In the genomic region with DNA sequence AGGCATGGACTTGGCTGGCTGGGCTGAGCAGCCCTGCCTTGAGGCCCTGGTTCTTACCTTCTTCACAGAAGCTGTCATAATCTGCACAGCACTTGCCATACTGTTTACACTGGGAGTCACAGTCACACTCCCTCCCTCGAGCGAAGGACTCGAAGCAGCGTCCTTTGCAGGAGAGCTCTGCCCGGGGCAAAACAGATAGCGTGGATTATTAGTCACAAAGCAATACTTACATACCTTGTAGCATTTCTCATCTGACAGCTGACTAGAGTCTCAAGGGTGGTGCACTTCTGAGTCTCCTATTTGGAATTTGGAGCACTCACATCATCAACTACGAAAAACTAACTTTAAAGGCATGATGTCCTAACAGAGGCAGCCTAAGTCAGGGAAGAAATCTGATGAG, we compare ENCODE assay signal across 21 mouse cellular contexts. TPM values are rescaled to one million over a fixed set of nuclear protein-coding genes. Genes with fewer than 3 reads are reported as not detected.
DNase-seq lines count a peak whose midpoint lies in the region; ATAC-seq and TF ChIP-seq lines count a peak whose summit lies in the region.
"Had no signal": no experiment of that assay in that cellular context is flagged by ENCODE, and none has a peak within 500 bp of the region (broad histone marks: within the 10 kb centered on the region; RNA-seq: fewer than 3 reads in every experiment).

No protein-coding gene starts in this region.

- no peaks in the 10 kb centered on the region for H3K9me3 ChIP-seq in lung, postnatal 0 days (ENCODE audit: low read length)
- no peaks in the 10 kb centered on the region for H3K9me3 ChIP-seq in hindbrain, embryonic 12.5 days (replicated peaks)
- H3K9me3 ChIP-seq: embryonic facial prominence, embryonic 10.5 days; forebrain, embryonic 13.5 days; heart, embryonic 15.5 days had no signal

- H3K36me3 ChIP-seq in lung, postnatal 0 days (ENCODE audit: insufficient read depth, low read length) = no peaks in the 10 kb centered on the region
- H3K36me3 ChIP-seq in myocyte (ENCODE audit: control insufficient read depth, insufficient read depth) = no peaks in the 10 kb centered on the region
- no peaks in the 10 kb centered on the region for H3K36me3 ChIP-seq in hindbrain, embryonic 12.5 days
- H3K36me3 ChIP-seq: embryonic facial prominence, embryonic 10.5 days; heart, embryonic 15.5 days had no signal

- WGBS in lung, postnatal 0 days = 29% methylated on average over 7 of the region's 7 CpGs
- 82% methylated on average over 7 of the region's 7 CpGs for WGBS in hindbrain, embryonic 12.5 days

- TF ChIP-seq POLR2A in myocyte (IDR thresholded peaks at IDR 0.05; ENCODE audit: insufficient read length, low read depth) = no peak

- TF ChIP-seq CTCF in gastrocnemius, adult 2 months (IDR thresholded peaks at IDR 0.05) = no peak
- no peak for TF ChIP-seq CTCF in lung, postnatal 0 days (IDR thresholded peaks at IDR 0.05)

- intact Hi-C loops in gastrocnemius, adult 2 months (cut with DNase I) = no loop called here

- H3K79me2 ChIP-seq in myocyte (ENCODE audit: control insufficient read depth, insufficient read depth) = no peaks in the 10 kb centered on the region

- peak overlapping the region; percentile 71 for H3K27ac ChIP-seq in gastrocnemius, adult 2 months
- no peak overlapping the region for H3K27ac ChIP-seq in lung, postnatal 0 days (ENCODE audit: low read length)
- H3K27ac ChIP-seq in hindbrain, embryonic 12.5 days = no peak overlapping the region
- H3K27ac ChIP-seq: embryonic facial prominence, embryonic 10.5 days; forebrain, embryonic 13.5 days; heart, embryonic 15.5 days; hindbrain, embryonic 14.5 days had no signal

- H3K27me3 ChIP-seq in lung, postnatal 0 days (replicated peaks; ENCODE audit: insufficient read depth, low read length) = no peaks in the 10 kb centered on the region
- no peaks in the 10 kb centered on the region for H3K27me3 ChIP-seq in myocyte (ENCODE audit: control insufficient read depth, insufficient read depth, insufficient read length)
- H3K27me3 ChIP-seq in hindbrain, embryonic 12.5 days = no peaks in the 10 kb centered on the region
- H3K27me3 ChIP-seq: forebrain, embryonic 13.5 days; heart, embryonic 15.5 days had no signal

- no peak overlapping the region for H3K9ac ChIP-seq in lung, postnatal 0 days (replicated peaks; ENCODE audit: low read depth)
- H3K9ac ChIP-seq in hindbrain, embryonic 12.5 days = no peak overlapping the region
- H3K9ac ChIP-seq: forebrain, embryonic 13.5 days; forebrain, postnatal 0 days; heart, embryonic 15.5 days; hindbrain, embryonic 14.5 days had no signal

- peak; percentile 68 for ATAC-seq in lung, postnatal 0 days
- ATAC-seq in hindbrain, embryonic 12.5 days (ENCODE audit: low FRiP score) = no peak
- ATAC-seq: activated CD4-positive, CD25-positive, alpha-beta regulatory T cell, adult 4 months; forebrain, embryonic 13.5 days; forebrain, postnatal 0 days had no signal

- no peak for DNase-seq in gastrocnemius, adult 2 months
- DNase-seq in gastrocnemius, adult 8-10 months (ENCODE audit: low spot score in 2 of 2) = no peak
- DNase-seq in lung, postnatal 0 days (ENCODE audit: low spot score) = peak; percentile 29
- DNase-seq in lung, postnatal 10 days = no peak
- DNase-seq in yolk sac, embryonic 10.5 days (ENCODE audit: low spot score) = no peak
- DNase-seq: adrenal gland, postnatal 36 days; cerebellum, adult 2 months; cerebellum, postnatal 10 days; forebrain, postnatal 0 days; gastrocnemius, postnatal 36 days; heart, adult 11 months; heart, postnatal 14 days had no signal

- H3K4me3 ChIP-seq in gastrocnemius, adult 2 months = no peak overlapping the region
- H3K4me3 ChIP-seq in lung, postnatal 0 days (ENCODE audit: low read depth, low read length) = no peak overlapping the region
- no peak overlapping the region for H3K4me3 ChIP-seq in myocyte
- H3K4me3 ChIP-seq in hindbrain, embryonic 12.5 days = no peak overlapping the region
- H3K4me3 ChIP-seq: embryonic facial prominence, embryonic 10.5 days; forebrain, embryonic 13.5 days; heart, embryonic 15.5 days had no signal

- H3ac ChIP-seq in myocyte (ENCODE audit: control insufficient read depth, insufficient read length) = no peak overlapping the region

- TF ChIP-seq EP300 in lung, postnatal 0 days (IDR thresholded peaks at IDR 0.05) = peak; percentile 36; the same call in 1 of the 2 replicates

- 0 out of 2 replicates have a peak, but pooled peaks cover 3% of the 10 kb centered on the region for H3K4me1 ChIP-seq in lung, postnatal 0 days (ENCODE audit: insufficient read depth, low read depth, low read length)
- no peaks in the 10 kb centered on the region for H3K4me1 ChIP-seq in hindbrain, embryonic 12.5 days
- H3K4me1 ChIP-seq: embryonic facial prominence, embryonic 10.5 days; forebrain, embryonic 13.5 days; heart, embryonic 15.5 days had no signal

- H3K4me2 ChIP-seq in lung, postnatal 0 days (replicated peaks; ENCODE audit: low read depth, low read length) = no peak overlapping the region
- peak overlapping the region; percentile 14 for H3K4me2 ChIP-seq in myocyte (ENCODE audit: low read depth)
- H3K4me2 ChIP-seq in hindbrain, embryonic 12.5 days (replicated peaks) = no peak overlapping the region
- H3K4me2 ChIP-seq: forebrain, embryonic 13.5 days; heart, embryonic 11.5 days; heart, embryonic 15.5 days; hindbrain, embryonic 14.5 days had no signal

TF ChIP-seq in myocyte, 11 proteins besides CTCF, POLR2A, EP300 and RAD21:
- no peak for TF ChIP-seq TCF3 (IDR thresholded peaks at IDR 0.05; ENCODE audit: insufficient read length, low read depth)
- TF ChIP-seq POLR2AphosphoS2 (IDR thresholded peaks at IDR 0.05; ENCODE audit: insufficient read length, low read depth) = no peak
- TF ChIP-seq TCF12 (IDR thresholded peaks at IDR 0.05; ENCODE audit: insufficient read depth, poor library complexity, severe bottlenecking) = no peak
- no peak for TF ChIP-seq MYOD1 (IDR thresholded peaks at IDR 0.05; ENCODE audit: control insufficient read depth in 1 of 3, insufficient read length in 2 of 3, low read depth in 2 of 3)
- TF ChIP-seq REST (IDR thresholded peaks at IDR 0.05; ENCODE audit: insufficient read depth, insufficient read length) = no peak
- TF ChIP-seq CEBPB (IDR thresholded peaks at IDR 0.05; ENCODE audit: insufficient read depth, poor library complexity, severe bottlenecking) = no peak
- TF ChIP-seq MAX (IDR thresholded peaks at IDR 0.05; ENCODE audit: low read depth) = no peak

RNA-seq across cellular contexts. Expression of a gene that starts 5.4 kb away (rescaled TPM):
- 10 to 100 TPM in 1 of 2 experiments, 1 to 10 TPM in 1; 8.7 to 25.2 TPM for total RNA-seq in gastrocnemius, adult 2 months (2021)
- 10 to 100 TPM in 2 of 4 experiments, 1 to 10 TPM in 2; 2.3 to 21.5 (median 9.4) TPM for total RNA-seq in gastrocnemius, adult 8-10 months (2022)
- polyA plus RNA-seq in lung, postnatal 0 days (2015; fragmentation: Nextera tagmentation; extraction: Ambion mirVana) = 0.51 and 0.69 TPM in 2 replicates
- polyA plus RNA-seq in myocyte (2012; fragmentation: generic; extraction: Trizol) = 5.1 TPM
- 0.65 and 0.66 TPM in 2 replicates for polyA plus RNA-seq in hindbrain, embryonic 12.5 days (2016; fragmentation: Nextera tagmentation; extraction: Ambion mirVana)
- total RNA-seq: hematopoietic stem cell, adult 5-6 weeks had no signal
